Mouse (Mus musculus) midbrain, embryonic 15.5 days (tissue): ENCODE results near the gene Vmn2r118. TPM values are rescaled to one million over a fixed set of nuclear protein-coding genes. Genes with fewer than 3 reads are reported as not detected.

ENCODE experiments used
- ATAC-seq: fragments of 200-750 bp; cut with Nextera tagmentation; replicated peaks from 2 replicates; pipeline ENCODE4 v1.8.0; 2017; ENCODE audit warnings: moderate TSS enrichment
- H3K27ac ChIP-seq: fragments of 300-500 bp; sonication (generic); 2 replicates; pipeline ENCODE4 v1.5.1; 2015; ENCODE audit warnings: mild to moderate bottlenecking, inconsistent platforms
- H3K27me3 ChIP-seq: fragments of 300-500 bp; sonication (generic); replicated peaks from 2 replicates; pipeline ENCODE4 v1.6.1; 2015; ENCODE audit warnings: inconsistent platforms
- H3K36me3 ChIP-seq: fragments of 300-500 bp; sonication (generic); replicated peaks from 2 replicates; pipeline ENCODE4 v1.6.1; 2015; ENCODE audit warnings: inconsistent platforms
- H3K4me1 ChIP-seq: fragments of 300-500 bp; sonication (generic); 2 replicates; pipeline ENCODE4 v1.6.1; 2015; ENCODE audit warnings: inconsistent platforms
- H3K4me2 ChIP-seq: fragments of 300-500 bp; sonication (generic); 2 replicates; pipeline ENCODE4 v1.6.1; 2015; ENCODE audit warnings: inconsistent platforms, mild to moderate bottlenecking, moderate library complexity
- H3K4me3 ChIP-seq: fragments of 300-500 bp; sonication (generic); 2 replicates; pipeline ENCODE4 v1.5.1; 2015; ENCODE audit warnings: mild to moderate bottlenecking, inconsistent platforms
- H3K9ac ChIP-seq: fragments of 300-500 bp; sonication (generic); 2 replicates; pipeline ENCODE4 v1.6.1; 2015; ENCODE audit warnings: mild to moderate bottlenecking, inconsistent platforms
- H3K9me3 ChIP-seq: fragments of 300-500 bp; sonication (generic); 2 replicates; pipeline ENCODE4 v1.6.1; 2016; ENCODE audit warnings: inconsistent platforms
- WGBS: fragments of 180-500 bp; shearing (Covaris S2); methylation state at CpG from one replicate; pipeline ENCODE4 v1.1.7; 2015; ENCODE audit warnings: mixed read lengths; 5-methylcytosine and 5-hydroxymethylcytosine counted together
- polyA plus RNA-seq: library from polyadenylated mRNA; unstranded; fragments of >200 nt; fragmentation: Nextera tagmentation; extraction: Ambion mirVana; gene quantifications from 2 replicates; pipeline ENCODE4 v1.2.1, GENCODE M21; 2015

Vmn2r118 gene
- 0.04 TPM in 1 of 2 replicates, not detected in the other for polyA plus RNA-seq

DNA sequence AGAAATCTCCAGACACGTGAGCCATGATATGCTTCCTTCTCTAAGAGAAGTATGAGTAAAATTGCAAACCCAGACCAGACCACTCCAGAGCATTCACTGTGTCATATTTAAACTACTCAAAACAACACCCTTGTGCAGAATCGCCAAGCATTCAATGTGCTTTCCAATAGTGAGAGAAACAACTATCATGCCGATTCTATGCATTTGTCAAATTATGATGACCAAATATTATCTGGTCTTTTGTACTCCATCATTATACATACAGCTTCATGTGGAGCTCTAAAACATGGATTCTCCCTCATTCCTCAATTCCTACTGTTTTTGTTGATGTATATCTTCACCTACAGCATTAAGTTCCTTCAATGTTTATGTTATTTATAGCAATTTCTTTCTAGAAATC, at the start of gene Vmn2r118:
Gene Vmn2r118 (minus strand): TSS at position 101 of the 400 bp plus-strand sequence.
- H3K9me3 ChIP-seq = no peaks in the 10 kb centered on the region
- no peak for ATAC-seq
- no peaks in the 10 kb centered on the region for H3K36me3 ChIP-seq
- H3K9ac ChIP-seq = no peak within 1 kb of the TSS
- no peak within 1 kb of the TSS for H3K4me3 ChIP-seq
- H3K4me1 ChIP-seq = no peaks in the 10 kb centered on the region
- no peaks in the 10 kb centered on the region for H3K27me3 ChIP-seq
- H3K4me2 ChIP-seq = no peak within 1 kb of the TSS
- 84% methylated on average over 3 of the region's 3 CpGs for WGBS
- no peak within 1 kb of the TSS for H3K27ac ChIP-seq

DNA sequence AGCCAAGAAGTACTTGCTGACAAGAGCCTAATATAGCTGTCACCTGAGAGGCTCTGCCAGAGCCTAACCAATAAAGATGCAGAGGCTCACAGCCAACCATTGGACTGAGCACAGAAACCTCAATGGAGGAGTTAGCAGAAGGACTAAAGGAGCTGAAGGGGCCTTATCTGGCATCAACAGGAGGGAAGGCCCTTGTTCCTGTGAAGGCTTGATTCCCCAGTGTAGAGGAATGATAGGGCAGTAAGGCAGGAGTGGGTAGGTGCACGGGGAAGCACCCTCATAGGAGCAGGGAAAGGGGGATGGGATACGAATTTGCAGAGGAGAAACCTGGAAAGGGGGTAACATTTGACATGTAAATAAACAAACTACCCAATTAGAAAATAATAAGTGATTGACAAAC, 36.1 kb upstream of the Vmn2r118 start:
- Histone ChIP-seq H3K36me3 (peaks cover 9% of the 10 kb centered on the region; the same call in 1 of the 2 replicates), H3K9me3 (no peaks in the 10 kb centered on the region), H3K9ac (no peak overlapping the region), H3K27ac (no peak overlapping the region), H3K27me3 (no peaks in the 10 kb centered on the region), H3K4me2 (no peak overlapping the region), H3K4me1 (no peaks in the 10 kb centered on the region), H3K4me3 (no peak overlapping the region)
- 91% methylated on average over 2 of the region's 2 CpGs for WGBS
- no peak for ATAC-seq

DNA sequence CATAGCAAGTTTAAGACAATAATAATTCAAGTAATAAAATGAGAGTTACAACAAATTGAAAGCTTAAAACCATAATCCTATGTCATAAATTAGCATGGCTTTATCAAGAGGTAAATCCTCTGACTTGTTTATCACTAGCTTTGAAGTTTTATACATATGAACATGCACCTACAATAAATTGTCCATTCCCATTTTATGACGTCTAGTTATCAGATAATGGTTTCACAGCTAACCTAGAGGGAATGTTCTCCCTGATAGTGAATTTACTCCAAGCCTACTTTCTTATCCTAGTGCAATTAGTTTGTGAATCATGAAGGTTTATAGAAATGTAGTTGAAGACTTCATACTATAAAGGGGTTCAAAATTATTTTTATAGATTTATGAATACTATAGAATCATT, 34.2 kb downstream of the Vmn2r118 start:
- Histone ChIP-seq H3K4me1 (no peaks in the 10 kb centered on the region), H3K4me2 (no peak overlapping the region), H3K27me3 (no peaks in the 10 kb centered on the region), H3K4me3 (no peak overlapping the region), H3K9ac (no peak overlapping the region), H3K9me3 (no peaks in the 10 kb centered on the region), H3K27ac (no peak overlapping the region), H3K36me3 (no peaks in the 10 kb centered on the region)
- 79% methylated on average over 1 of the region's 1 CpGs for WGBS
- ATAC-seq = no peak

DNA sequence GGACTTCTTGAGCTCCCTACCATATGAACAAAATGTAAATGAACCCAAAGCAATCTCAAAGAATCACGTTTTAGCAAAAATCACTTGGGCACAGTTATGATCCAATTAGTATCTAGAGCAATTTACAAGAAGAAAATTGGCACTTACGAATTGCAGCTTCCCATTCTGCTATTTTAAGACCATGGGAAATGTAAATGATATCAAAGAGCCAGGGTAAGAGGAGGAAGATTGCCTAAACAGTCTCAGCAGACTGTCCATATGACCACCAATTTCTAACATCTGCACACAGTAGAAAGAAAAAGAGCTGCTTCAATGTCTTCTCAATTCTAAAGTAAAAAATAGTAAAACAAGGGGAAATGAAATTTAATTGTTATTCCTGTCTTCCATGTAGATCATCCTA, 63.2 kb downstream of the Vmn2r118 start:
- Histone ChIP-seq H3K27ac (no peak overlapping the region), H3K36me3 (no peaks in the 10 kb centered on the region), H3K4me1 (no peaks in the 10 kb centered on the region), H3K4me3 (no peak overlapping the region), H3K4me2 (no peak overlapping the region), H3K9me3 (no peaks in the 10 kb centered on the region), H3K9ac (no peak overlapping the region), H3K27me3 (no peaks in the 10 kb centered on the region)
- ATAC-seq = no peak
- WGBS = 65% methylated on average over 2 of the region's 2 CpGs

DNA sequence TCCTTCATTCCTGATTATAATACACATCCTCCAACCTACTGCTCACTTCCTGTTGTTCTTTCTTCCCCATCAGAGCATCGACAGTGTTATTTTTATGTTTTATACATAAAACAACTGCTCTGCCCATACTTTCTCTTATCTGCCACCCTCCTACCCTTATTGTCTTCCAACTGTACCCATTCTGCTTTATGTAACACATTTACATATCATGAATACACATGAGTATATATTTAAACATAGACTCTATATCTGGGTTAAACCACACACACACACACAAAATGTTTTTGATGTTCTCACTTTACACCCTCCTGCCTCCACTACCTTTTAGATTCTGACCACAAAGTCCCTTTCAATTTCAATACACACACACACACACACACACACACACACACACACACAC, 76.5 kb downstream of the Vmn2r118 start:
- Histone ChIP-seq H3K4me1 (no peaks in the 10 kb centered on the region), H3K36me3 (no peaks in the 10 kb centered on the region), H3K9me3 (no peaks in the 10 kb centered on the region), H3K4me2 (no peak overlapping the region), H3K4me3 (no peak overlapping the region), H3K27ac (no peak overlapping the region), H3K27me3 (no peaks in the 10 kb centered on the region), H3K9ac (no peak overlapping the region)
- no peak for ATAC-seq
- WGBS = 79% methylated on average over 1 of the region's 1 CpGs

Other genes with a start within 250 kb of the Vmn2r118 start
- 36.6 and 40.8 TPM in 2 replicates for gene St6gal2, start 179.8 kb downstream of the Vmn2r118 start, polyA plus RNA-seq
- gene Pot1b, start 87.4 kb upstream of the Vmn2r118 start, polyA plus RNA-seq = 7.7 and 7.9 TPM in 2 replicates
- 0.12 and 0.15 TPM in 2 replicates for gene Adgre4, start 124.8 kb upstream of the Vmn2r118 start, polyA plus RNA-seq